Mouse (Mus musculus) c-Kit-positive CD71-positive TER-119-positive erythroid progenitor cells, embryonic 14.5 days (primary cell): ENCODE results near the gene Maml3.

Experiments used
- DNase-seq: peaks from one replicate; pipeline ENCODE4 v3.0.0-alpha.2; 2013; ENCODE audit warnings: low spot score

The Maml3 gene

GRCm38 (mm10) chr3:52046027-52046700 is 58.7 kb downstream of the Maml3 start:
- no peak for DNase-seq

- no peak for DNase-seq
These were observed 59.6 kb downstream of the Maml3 start for GRCm38 (mm10) chr3:52045221-52045641.

- no peak for DNase-seq
These were observed 60.2 kb downstream of the Maml3 start for GRCm38 (mm10) chr3:52044651-52045050.

GRCm38 (mm10) chr3:52043847-52044246 is 61.0 kb downstream of the Maml3 start:
- no peak for DNase-seq

GRCm38 (mm10) chr3:52042680-52043079 is 62.2 kb downstream of the Maml3 start:
- DNase-seq, result no peak

GRCm38 (mm10) chr3:52039958-52040357 is 64.9 kb downstream of the Maml3 start:
- no peak for DNase-seq

- DNase-seq, result no peak
These were observed 67.6 kb downstream of the Maml3 start for GRCm38 (mm10) chr3:52037260-52037659.

- no peak for DNase-seq
These were observed 69.5 kb downstream of the Maml3 start for GRCm38 (mm10) chr3:52035404-52035803.

- no peak for DNase-seq
These were observed 70.9 kb downstream of the Maml3 start for GRCm38 (mm10) chr3:52033857-52034588.

DNA sequence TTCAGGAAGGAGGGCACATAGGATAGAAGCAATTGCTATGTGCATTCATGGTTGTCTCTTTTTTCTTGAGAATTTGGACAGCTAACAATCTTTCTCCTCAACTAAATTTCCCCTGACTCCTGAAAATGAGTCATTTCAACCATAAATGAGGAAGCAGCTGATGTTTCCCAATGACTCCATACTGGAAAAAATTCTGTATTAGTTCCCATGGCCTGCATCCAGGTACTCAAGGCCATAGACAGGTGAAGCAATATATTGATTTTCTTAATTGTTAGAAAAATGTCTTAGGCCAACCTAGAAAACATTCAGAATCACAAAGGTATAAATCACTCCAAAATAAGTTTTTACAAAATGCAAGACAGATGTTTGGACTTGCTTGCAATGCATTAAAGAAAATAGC is 73.5 kb downstream of the Maml3 start:
- DNase-seq, result no peak

DNA sequence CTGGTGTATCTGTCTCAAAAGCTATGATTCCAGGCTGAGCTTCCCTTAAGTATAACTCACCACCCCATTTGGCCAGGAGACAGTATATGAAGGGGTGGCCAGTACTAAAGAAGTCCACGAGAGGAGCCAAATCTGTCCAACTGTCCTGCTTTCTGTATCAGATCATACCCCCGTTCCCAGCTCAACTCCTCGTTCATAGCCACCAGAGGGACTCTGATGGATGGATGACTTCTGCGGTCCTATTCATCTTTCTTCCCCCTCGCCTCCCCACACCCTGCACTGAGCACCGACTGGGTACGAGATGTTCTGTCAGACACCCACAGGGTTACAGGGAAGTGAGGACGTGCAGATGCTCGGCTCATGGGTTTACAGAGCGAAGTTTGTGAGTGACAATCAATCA is 74.8 kb downstream of the Maml3 start:
- no peak for DNase-seq

DNA sequence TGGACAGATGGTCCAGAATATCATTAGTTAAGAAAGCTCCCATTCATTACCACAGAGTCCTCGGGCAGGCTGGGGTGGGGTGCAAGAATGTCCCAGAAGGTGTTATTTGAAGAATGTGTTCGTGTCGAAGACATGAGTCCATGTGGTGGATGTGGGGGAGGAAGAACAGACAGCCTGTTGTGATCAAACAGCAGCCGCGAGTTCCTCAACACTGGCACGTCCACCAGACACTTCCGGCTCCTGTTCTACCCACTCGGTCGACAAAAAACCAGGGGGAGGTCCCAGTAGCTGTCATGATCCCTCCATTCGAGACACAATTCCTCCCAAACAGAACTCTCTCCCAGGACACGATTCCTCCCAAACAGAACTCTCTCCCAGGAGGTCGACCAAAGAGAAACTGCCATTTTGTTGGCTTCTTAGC is 75.2 kb downstream of the Maml3 start:
- DNase-seq, result no peak

DNA sequence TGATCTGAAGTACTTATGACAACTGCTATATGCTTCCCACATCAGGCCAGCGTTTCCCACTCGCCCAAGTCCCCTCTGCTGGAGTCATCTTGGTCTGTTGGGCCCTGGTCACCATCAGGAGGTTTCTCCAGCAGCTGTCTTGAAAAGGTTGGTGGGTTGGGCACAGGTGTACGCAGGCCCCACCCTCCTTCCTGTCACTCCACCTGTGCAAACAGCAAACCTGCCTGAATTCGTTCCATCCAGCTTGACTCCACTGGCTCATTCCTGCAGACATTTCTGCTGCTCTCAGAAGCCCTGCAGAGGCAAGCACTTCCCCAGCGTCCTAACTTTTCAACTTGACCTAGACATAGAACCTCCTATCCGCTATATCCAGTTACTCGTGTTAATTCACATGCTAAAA is 76.9 kb downstream of the Maml3 start:
- no peak for DNase-seq

DNA sequence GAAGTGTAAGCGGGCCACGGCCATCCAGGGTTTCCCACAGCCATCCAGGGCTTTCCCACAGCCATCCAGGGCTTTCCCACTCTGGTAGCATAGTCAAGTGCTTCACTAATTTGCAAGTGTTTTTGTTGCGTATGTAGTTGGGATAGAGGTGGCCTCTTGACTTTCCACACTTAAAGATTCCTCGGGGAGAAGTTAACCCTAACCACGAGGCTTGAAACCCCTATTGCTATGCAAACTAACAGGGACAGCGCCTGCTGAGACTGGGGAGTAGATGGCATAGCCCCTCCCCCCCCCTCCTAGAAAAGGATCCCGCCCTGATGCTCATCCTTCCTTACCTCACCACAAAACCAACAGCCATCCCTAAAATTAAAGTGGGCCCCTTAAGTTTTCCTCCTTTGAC is 82.4 kb downstream of the Maml3 start:
- no peak for DNase-seq

DNA sequence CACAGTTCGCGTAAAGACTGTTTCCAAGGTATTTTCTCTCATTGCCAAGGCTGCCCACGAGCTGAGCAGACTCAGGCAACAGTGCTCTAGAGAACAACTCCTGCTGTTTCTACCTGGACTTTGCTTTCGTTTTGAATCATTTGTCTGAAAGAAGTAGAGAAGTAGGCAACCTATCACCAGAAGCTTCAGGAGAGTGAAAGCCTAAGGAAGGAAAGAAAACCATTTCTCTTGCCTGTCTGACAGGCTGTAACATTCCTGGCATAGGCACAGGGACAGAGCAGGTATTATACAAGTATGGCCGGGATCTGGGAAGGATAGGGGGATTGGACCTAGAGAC is 86.8 kb downstream of the Maml3 start:
- no peak for DNase-seq

- DNase-seq, result no peak
These were observed 87.3 kb downstream of the Maml3 start for GRCm38 (mm10) chr3:52017439-52018102.

DNA sequence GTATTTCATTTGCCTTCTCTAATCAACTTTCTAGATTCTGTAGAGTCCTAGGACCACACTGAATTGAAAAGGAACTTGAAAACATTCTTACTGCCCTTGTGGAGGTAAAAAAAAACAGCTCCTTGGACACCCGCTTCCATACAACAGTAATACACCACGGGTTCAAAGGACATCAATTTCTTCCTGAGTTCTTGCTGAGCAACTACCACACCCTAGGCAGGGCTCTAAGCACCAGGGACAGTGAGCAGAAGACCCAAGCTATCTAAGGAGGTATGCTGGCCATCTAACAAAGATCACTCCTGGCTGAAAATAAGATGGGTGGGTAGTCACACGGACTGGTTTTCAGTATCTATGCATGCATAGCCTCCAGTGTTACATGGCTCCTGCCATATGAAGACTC is 88.7 kb downstream of the Maml3 start:
- no peak for DNase-seq

DNA sequence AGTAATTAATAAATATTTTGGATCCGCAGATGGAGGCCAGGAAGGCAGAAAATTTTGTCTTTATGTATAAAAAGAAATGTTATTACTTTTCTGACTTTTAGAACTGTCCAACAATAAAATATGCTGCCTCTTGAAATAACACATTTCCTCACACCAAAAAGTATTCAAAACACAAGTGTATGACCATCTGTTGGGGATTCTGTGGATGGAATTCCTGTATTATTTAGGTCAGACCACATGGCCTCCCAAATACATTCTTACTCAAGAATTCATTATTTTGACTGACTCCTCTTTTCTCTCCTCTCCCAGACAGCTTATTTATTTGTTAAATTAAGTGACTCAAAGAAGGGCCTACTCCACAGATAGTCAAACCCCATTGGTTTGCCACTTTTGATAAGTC is 89.3 kb downstream of the Maml3 start:
- no peak for DNase-seq

DNA sequence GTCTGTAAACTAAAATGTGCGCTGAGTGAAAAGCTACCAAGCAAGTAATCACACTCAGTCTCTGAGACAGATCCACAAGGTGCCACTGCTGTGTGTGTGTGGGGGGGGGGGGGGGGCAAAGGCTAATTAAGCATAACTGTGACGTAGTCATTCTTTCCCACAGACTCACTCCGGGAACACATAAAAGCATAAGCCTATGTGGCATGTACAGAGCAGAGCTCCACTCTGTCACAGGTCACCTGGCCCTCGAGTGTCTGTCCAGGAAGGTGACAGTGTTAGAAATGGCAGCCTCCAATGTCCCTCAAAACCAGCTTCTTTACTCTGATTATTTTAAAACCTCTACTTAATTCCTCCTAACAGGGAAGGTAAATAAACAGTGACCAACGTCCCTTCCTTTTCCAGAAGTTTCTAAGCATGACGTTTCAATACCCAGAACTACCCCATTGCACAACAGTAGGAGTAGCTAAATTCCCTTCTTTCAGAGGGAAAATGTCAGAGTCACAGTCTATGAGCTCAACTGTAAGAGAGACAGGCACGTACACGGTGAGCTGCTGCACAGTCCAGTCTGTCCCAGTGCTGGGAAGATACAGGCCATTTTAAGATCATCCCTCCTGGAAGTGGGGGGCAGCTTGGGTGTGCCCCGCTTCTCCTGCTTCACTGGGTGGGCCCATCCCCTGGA is 93.7 kb downstream of the Maml3 start:
- no peak for DNase-seq

DNA sequence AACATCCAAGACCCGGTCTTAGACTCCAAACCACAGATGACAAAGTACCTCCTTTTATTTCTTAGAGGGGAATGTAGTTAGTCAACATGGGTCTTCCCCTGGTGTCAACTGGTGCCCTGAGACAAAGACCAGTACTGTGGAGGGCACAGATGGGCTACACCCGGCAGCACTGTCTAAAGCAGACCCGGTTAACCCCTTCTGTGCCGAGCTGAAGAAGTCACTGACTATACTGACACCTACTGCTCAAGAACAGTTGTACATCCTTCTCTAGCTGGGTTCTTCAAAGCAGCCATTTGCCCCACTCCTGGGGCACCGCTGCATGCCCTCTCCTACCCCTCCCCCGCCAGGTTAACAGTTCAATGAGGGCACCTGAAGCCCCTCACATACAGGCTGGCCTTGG is 95.6 kb downstream of the Maml3 start:
- DNase-seq, result no peak

- no peak for DNase-seq
These were observed 97.1 kb downstream of the Maml3 start for GRCm38 (mm10) chr3:52007602-52008252.

DNA sequence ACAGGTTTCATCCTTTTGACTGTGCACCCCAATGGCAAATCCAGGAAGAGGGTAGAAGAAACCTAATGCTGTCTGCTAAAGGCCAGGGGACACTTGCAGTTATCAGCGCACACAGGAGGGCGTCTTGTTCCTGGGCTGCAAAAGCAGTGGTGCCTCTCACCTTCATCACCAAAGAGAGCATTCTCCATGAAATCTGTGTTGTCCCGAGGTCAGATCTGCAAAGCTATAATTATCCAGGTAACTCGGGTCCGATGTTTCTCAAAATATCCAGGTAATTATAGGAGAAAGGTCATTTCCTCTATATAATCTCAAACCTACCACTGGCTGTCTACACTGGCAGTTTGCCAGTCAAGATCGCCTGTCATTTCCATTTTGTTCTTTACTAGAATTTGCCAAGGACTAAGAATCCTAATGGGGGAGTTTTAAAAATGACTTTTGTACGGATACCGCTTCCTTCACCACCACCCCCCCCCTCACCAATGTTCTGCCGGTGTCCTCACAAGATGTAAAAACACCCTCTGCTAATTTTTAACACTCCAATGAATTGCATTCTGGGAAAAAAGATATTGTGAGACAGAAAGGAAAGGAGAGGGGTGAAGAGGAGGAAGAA is 98.0 kb downstream of the Maml3 start:
- DNase-seq, result no peak
